Mouse (Mus musculus) intestine, embryonic 15.5 days (tissue): ENCODE data around the gene Ankrd36. TPM values are rescaled to one million over a fixed set of nuclear protein-coding genes. Genes with fewer than 3 reads are reported as not detected.
A peak's percentile ranks its signal among the peaks of the same experiment; 100 is the strongest.
"Not testable (repeated sequence)": the region's sequence is repeated elsewhere in the genome, so short reads cannot be mapped to it uniquely, and the experiment has no call there.

Experiments used
- ATAC-seq: fragments of 200-750 bp; cut with Nextera tagmentation; 2 replicates; pipeline ENCODE4 v1.8.0; 2017; ENCODE audit warnings: moderate TSS enrichment, moderate library complexity
- H3K27ac ChIP-seq: fragments of 300-500 bp; sonication (generic); 2 replicates; pipeline ENCODE4 v1.5.1; 2015; ENCODE audit warnings: mild to moderate bottlenecking, inconsistent platforms
- H3K27me3 ChIP-seq: fragments of 300-500 bp; sonication (generic); replicated peaks from 2 replicates; pipeline ENCODE4 v1.6.1; 2015; ENCODE audit warnings: inconsistent platforms
- H3K36me3 ChIP-seq: fragments of 300-500 bp; sonication (generic); 2 replicates; pipeline ENCODE4 v1.6.1; 2015; ENCODE audit warnings: inconsistent platforms
- H3K4me1 ChIP-seq: fragments of 300-500 bp; sonication (generic); replicated peaks from 2 replicates; pipeline ENCODE4 v1.6.1; 2015; ENCODE audit warnings: inconsistent platforms
- H3K4me2 ChIP-seq: fragments of 300-500 bp; sonication (generic); replicated peaks from 2 replicates; pipeline ENCODE4 v1.6.1; 2015; ENCODE audit warnings: mild to moderate bottlenecking, inconsistent platforms
- H3K4me3 ChIP-seq: fragments of 300-500 bp; sonication (generic); replicated peaks from 2 replicates; pipeline ENCODE4 v1.5.1; 2015; ENCODE audit warnings: inconsistent platforms
- H3K9ac ChIP-seq: fragments of 300-500 bp; sonication (generic); 2 replicates; pipeline ENCODE4 v1.6.1; 2015; ENCODE audit warnings: inconsistent platforms
- H3K9me3 ChIP-seq: fragments of 300-500 bp; sonication (generic); 2 replicates; pipeline ENCODE4 v1.6.1; 2016; ENCODE audit warnings: inconsistent platforms
- WGBS: fragments of 180-500 bp; shearing (Covaris S2); methylation state at CpG from one replicate; pipeline ENCODE4 v1.1.7; 2015; 5-methylcytosine and 5-hydroxymethylcytosine counted together
- polyA plus RNA-seq: library from polyadenylated mRNA; unstranded; fragments of >200 nt; fragmentation: Nextera tagmentation; extraction: Ambion mirVana; gene quantifications from 2 replicates; pipeline ENCODE4 v1.2.1, GENCODE M21; 2015

The Ankrd36 gene
- polyA plus RNA-seq, 1 experiment from 2014 or later, result 0.16 TPM

- Histone ChIP-seq H3K36me3 (peaks cover 34% of the 10 kb centered on the region), H3K4me1 (no peaks in the 10 kb centered on the region), H3K9ac (no peak overlapping the region), H3K27ac (no peak overlapping the region), H3K4me2 (no peak overlapping the region), H3K27me3 (no peaks in the 10 kb centered on the region), H3K4me3 (no peak overlapping the region), H3K9me3 (no peaks in the 10 kb centered on the region)
- 78% methylated on average over 5 of the region's 5 CpGs for WGBS
- peak; percentile 71 for ATAC-seq
Observed at GRCm38 (mm10) chr11:5533108-5533507, 36.4 kb upstream of the Ankrd36 start.

GRCm38 (mm10) chr11:5537454-5537853 lies 32.0 kb upstream of the Ankrd36 start:
- not testable (repeated sequence) for H3K27me3 ChIP-seq, ATAC-seq, H3K4me2 ChIP-seq, H3K9me3 ChIP-seq, H3K9ac ChIP-seq, H3K27ac ChIP-seq, H3K4me3 ChIP-seq
- 88% methylated on average over 4 of the region's 4 CpGs for WGBS
- H3K4me1 ChIP-seq, result peaks cover 13% of the 10 kb centered on the region
- peaks cover 13% of the 10 kb centered on the region for H3K36me3 ChIP-seq

- no peak for ATAC-seq
- Histone ChIP-seq H3K9ac (0 out of 2 replicates have a peak overlapping the region, but pooled peaks have one; percentile 15), H3K27me3 (no peaks in the 10 kb centered on the region), H3K4me1 (peaks cover 13% of the 10 kb centered on the region), H3K27ac (no peak overlapping the region), H3K36me3 (no peaks in the 10 kb centered on the region; the same call in 1 of the 2 replicates), H3K4me2 (peak overlapping the region; percentile 70), H3K9me3 (no peaks in the 10 kb centered on the region), H3K4me3 (peak overlapping the region; percentile 95)
- 49% methylated on average over 4 of the region's 4 CpGs for WGBS
Observed at GRCm38 (mm10) chr11:5540331-5540730, 29.2 kb upstream of the Ankrd36 start.

- WGBS, result 1% methylated on average over 28 of the region's 28 CpGs
- no peaks in the 10 kb centered on the region for H3K27me3 ChIP-seq
- H3K9ac ChIP-seq, result peak overlapping the region; percentile 94
- H3K27ac ChIP-seq, result peak overlapping the region; percentile 82
- H3K9me3 ChIP-seq, result no peaks in the 10 kb centered on the region
- ATAC-seq, result no peak
- peak overlapping the region; percentile 95 for H3K4me3 ChIP-seq
- H3K4me1 ChIP-seq, result peaks cover 13% of the 10 kb centered on the region
- H3K36me3 ChIP-seq, result no peaks in the 10 kb centered on the region; the same call in 1 of the 2 replicates
- peak overlapping the region; percentile 70 for H3K4me2 ChIP-seq
Observed at GRCm38 (mm10) chr11:5541230-5541798, 28.2 kb upstream of the Ankrd36 start.

- Histone ChIP-seq H3K36me3 (no peaks in the 10 kb centered on the region; the same call in 1 of the 2 replicates), H3K27me3 (no peaks in the 10 kb centered on the region), H3K9me3 (no peaks in the 10 kb centered on the region), H3K9ac (peak within 1 kb of the TSS; percentile 94), H3K4me3 (peak within 1 kb of the TSS; percentile 95), H3K4me1 (peaks cover 13% of the 10 kb centered on the region), H3K4me2 (peak within 1 kb of the TSS; percentile 70), H3K27ac (peak within 1 kb of the TSS; percentile 82)
- peak; percentile 99 for ATAC-seq
- WGBS, result under 1% methylated on average over 65 of the region's 65 CpGs
Observed at GRCm38 (mm10) chr11:5541799-5542481, 27.5 kb upstream of the Ankrd36 start, which contains the start of gene Ccdc117. TSS of gene Ccdc117 (minus strand) at chr11:5542187.

- peak overlapping the region; percentile 70 for H3K4me2 ChIP-seq
- peak overlapping the region; percentile 95 for H3K4me3 ChIP-seq
- H3K27me3 ChIP-seq, result no peaks in the 10 kb centered on the region
- peak; percentile 30 for ATAC-seq
- 47% methylated on average over 5 of the region's 5 CpGs for WGBS
- H3K9me3 ChIP-seq, result no peaks in the 10 kb centered on the region
- H3K9ac ChIP-seq, result no peak overlapping the region
- no peaks in the 10 kb centered on the region; the same call in 1 of the 2 replicates for H3K36me3 ChIP-seq
- H3K27ac ChIP-seq, result no peak overlapping the region
- peaks cover 13% of the 10 kb centered on the region for H3K4me1 ChIP-seq
Observed at GRCm38 (mm10) chr11:5542482-5543185, 26.9 kb upstream of the Ankrd36 start.

GRCm38 (mm10) chr11:5543281-5543680 lies 26.2 kb upstream of the Ankrd36 start:
- Histone ChIP-seq H3K4me3 (no peak overlapping the region), H3K4me2 (no peak overlapping the region), H3K9me3 (no peaks in the 10 kb centered on the region), H3K4me1 (peaks cover 13% of the 10 kb centered on the region), H3K27me3 (no peaks in the 10 kb centered on the region), H3K36me3 (no peaks in the 10 kb centered on the region; the same call in 1 of the 2 replicates), H3K27ac (no peak overlapping the region), H3K9ac (no peak overlapping the region)
- WGBS, result 70% methylated on average over 1 of the region's 1 CpGs
- ATAC-seq, result no peak

- H3K36me3 ChIP-seq, H3K27me3 ChIP-seq, H3K9me3 ChIP-seq, H3K4me1 ChIP-seq, H3K4me2 ChIP-seq, H3K4me3 ChIP-seq, H3K9ac ChIP-seq, H3K27ac ChIP-seq, ATAC-seq: not testable (repeated sequence)
- 67% methylated on average over 1 of the region's 1 CpGs for WGBS
Observed at GRCm38 (mm10) chr11:5544709-5545108, 24.8 kb upstream of the Ankrd36 start.

- H3K9me3 ChIP-seq, result no peaks in the 10 kb centered on the region
- H3K36me3 ChIP-seq, result no peaks in the 10 kb centered on the region
- no peak overlapping the region for H3K4me2 ChIP-seq
- H3K27ac ChIP-seq, result no peak overlapping the region
- no peaks in the 10 kb centered on the region for H3K27me3 ChIP-seq
- H3K4me1 ChIP-seq, result peaks cover 4% of the 10 kb centered on the region
- no peak for ATAC-seq
- H3K4me3 ChIP-seq, result no peak overlapping the region
- H3K9ac ChIP-seq, result no peak overlapping the region
- 75% methylated on average over 4 of the region's 4 CpGs for WGBS
Observed at GRCm38 (mm10) chr11:5545457-5545856, 24.0 kb upstream of the Ankrd36 start.

GRCm38 (mm10) chr11:5546693-5547092 lies 22.8 kb upstream of the Ankrd36 start:
- H3K9me3 ChIP-seq, result no peaks in the 10 kb centered on the region
- WGBS, result 85% methylated on average over 3 of the region's 3 CpGs
- H3K4me3 ChIP-seq, result no peak overlapping the region
- H3K27me3 ChIP-seq, result no peaks in the 10 kb centered on the region
- no peak overlapping the region for H3K9ac ChIP-seq
- no peak for ATAC-seq
- H3K4me1 ChIP-seq, result no peaks in the 10 kb centered on the region
- H3K27ac ChIP-seq, result no peak overlapping the region
- H3K36me3 ChIP-seq, result no peaks in the 10 kb centered on the region
- H3K4me2 ChIP-seq, result no peak overlapping the region

- no peak overlapping the region for H3K4me2 ChIP-seq
- no peaks in the 10 kb centered on the region for H3K4me1 ChIP-seq
- no peaks in the 10 kb centered on the region for H3K27me3 ChIP-seq
- no peak for ATAC-seq
- no peak overlapping the region for H3K4me3 ChIP-seq
- no peak overlapping the region for H3K9ac ChIP-seq
- H3K27ac ChIP-seq, result no peak overlapping the region
- H3K9me3 ChIP-seq, result no peaks in the 10 kb centered on the region
- 83% methylated on average over 5 of the region's 5 CpGs for WGBS
- H3K36me3 ChIP-seq, result no peaks in the 10 kb centered on the region
Observed at GRCm38 (mm10) chr11:5551430-5551829, 18.1 kb upstream of the Ankrd36 start.

- Histone ChIP-seq H3K9ac (no peak overlapping the region), H3K36me3 (no peaks in the 10 kb centered on the region), H3K4me1 (no peaks in the 10 kb centered on the region), H3K27ac (no peak overlapping the region), H3K4me3 (no peak overlapping the region), H3K9me3 (no peaks in the 10 kb centered on the region), H3K27me3 (no peaks in the 10 kb centered on the region), H3K4me2 (no peak overlapping the region)
- no peak for ATAC-seq
- 73% methylated on average over 1 of the region's 1 CpGs for WGBS
Observed at GRCm38 (mm10) chr11:5551931-5552330, 17.6 kb upstream of the Ankrd36 start.
